Mouse (Mus musculus) splenic B cell, adult 2 months (primary cell): ENCODE measurements around the gene Srek1.
A peak's percentile ranks its signal among the peaks of the same experiment; 100 is the strongest.

Experiments
- DNase-seq: peaks from one replicate; pipeline ENCODE4 v3.0.0-alpha.2; 2011; ENCODE audit warnings: low read depth, low spot score
- H3K27me3 ChIP-seq: 2 replicates; pipeline ENCODE4 v1.6.1; 2012; ENCODE audit warnings: mild to moderate bottlenecking, low read length, moderate library complexity, mixed read lengths; ENCODE audit not compliant: control insufficient read depth, poor library complexity, insufficient read depth, severe bottlenecking
- H3K36me3 ChIP-seq: 2 replicates; pipeline ENCODE4 v1.6.1; 2012; ENCODE audit warnings: mild to moderate bottlenecking, low read length, moderate library complexity, mixed read lengths; ENCODE audit not compliant: control insufficient read depth, poor library complexity, insufficient read depth, severe bottlenecking

Gene Srek1

DNA sequence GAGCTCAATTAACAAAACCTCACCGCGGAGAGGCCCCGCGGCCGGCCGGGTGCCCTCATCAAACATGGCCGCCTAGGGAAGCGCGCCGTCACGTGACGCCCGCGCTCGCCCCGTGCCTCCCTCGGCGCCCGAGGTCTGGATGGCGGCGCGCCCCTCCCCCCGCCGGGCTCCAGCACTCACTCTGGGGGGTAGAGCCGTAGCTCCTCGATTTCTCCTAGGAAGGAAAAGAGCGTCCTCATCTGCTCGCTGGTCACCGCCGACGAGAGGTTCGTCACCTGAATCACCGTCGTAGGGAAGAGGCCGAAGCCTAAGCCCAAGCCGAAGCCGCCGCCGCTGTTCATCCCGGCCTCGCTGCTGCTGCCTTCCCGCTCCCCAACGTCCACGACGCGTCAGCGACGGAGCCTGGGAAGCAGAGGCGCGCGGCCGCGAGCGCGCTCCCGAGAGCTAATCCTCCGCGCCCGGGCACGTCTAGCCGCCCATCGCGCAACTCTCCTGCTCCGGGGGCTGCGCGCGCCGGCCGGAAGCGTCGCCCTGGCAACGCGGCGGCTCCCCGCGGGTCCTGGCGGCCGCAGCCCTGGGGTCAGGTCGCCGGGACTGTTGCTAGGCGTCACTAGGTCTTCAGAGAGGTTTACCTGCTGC, at the start of gene Srek1:
Gene Srek1 (minus strand): TSS at position 490 of the 639 bp plus-strand sequence.
- Histone ChIP-seq H3K27me3 (no peaks in the 10 kb centered on the region), H3K36me3 (no peaks in the 10 kb centered on the region)
- peak; percentile 88 for DNase-seq

DNA sequence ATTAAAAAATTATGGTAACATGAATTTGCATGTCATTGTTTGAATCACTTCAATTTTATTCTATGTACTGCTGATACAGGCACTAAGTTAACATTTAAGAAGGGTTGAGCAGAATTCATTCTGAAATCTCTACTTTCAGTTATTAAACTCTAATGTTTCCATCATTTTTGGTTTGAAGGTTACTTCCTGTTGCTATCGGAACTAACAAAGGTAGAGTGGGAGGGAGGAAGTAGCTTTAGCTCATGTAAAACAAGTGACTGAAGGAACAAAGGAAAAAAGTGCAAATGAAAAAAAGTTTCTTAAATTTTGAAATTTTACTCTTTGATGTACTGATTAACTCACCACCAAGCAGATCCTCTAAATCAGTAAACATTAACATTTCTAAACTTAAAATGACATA, 47.9 kb upstream of the Srek1 start:
- Histone ChIP-seq H3K27me3 (no peaks in the 10 kb centered on the region), H3K36me3 (0 out of 2 replicates have a peak, but pooled peaks cover 2% of the 10 kb centered on the region)
- no peak for DNase-seq

DNA sequence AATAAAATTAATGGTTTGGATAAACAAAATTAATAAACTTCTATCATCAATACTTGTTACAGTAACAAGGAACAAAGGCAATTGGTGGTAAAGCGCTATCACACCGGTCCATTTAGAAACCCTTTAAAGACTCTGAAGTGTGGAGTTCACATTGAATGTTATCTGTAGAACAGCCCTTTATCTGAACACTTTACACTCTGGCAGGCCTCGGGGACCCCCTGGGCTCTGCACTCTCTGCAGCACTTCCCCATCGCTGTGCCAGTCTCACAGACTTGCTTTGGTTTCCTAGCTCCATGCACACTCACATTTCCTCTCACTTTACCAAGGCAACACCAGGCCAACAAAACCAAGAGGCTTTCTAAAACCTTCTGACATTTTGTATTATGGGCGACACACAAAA, 45.0 kb upstream of the Srek1 start:
- H3K36me3 ChIP-seq, result 0 out of 2 replicates have a peak, but pooled peaks cover 2% of the 10 kb centered on the region
- no peak for DNase-seq

DNA sequence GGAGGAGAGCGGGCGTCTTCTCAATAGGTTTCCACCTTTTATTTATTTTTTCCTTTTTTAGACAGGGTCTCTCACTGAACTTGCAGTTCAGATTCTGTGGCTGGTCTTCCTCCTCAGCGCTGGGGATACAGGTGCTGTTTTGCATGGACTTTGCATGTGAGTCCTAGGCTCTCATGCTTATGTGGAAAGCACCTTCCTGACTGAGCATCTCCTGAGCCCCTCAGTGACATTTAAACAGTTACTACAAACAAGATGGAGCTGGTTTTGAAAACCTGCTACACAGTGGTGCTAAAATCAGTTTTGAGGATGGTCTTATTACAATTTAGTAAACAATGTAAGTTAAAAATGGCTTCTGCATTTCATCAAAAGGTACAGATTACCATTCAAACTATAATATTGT, 43.5 kb upstream of the Srek1 start:
- H3K36me3 ChIP-seq, result 0 out of 2 replicates have a peak, but pooled peaks cover 2% of the 10 kb centered on the region
- no peaks in the 10 kb centered on the region for H3K27me3 ChIP-seq
- DNase-seq, result peak; percentile 27

More for the DNA sequence above, 45.0 kb upstream of the Srek1 start:
- no peaks in the 10 kb centered on the region for H3K27me3 ChIP-seq

DNA sequence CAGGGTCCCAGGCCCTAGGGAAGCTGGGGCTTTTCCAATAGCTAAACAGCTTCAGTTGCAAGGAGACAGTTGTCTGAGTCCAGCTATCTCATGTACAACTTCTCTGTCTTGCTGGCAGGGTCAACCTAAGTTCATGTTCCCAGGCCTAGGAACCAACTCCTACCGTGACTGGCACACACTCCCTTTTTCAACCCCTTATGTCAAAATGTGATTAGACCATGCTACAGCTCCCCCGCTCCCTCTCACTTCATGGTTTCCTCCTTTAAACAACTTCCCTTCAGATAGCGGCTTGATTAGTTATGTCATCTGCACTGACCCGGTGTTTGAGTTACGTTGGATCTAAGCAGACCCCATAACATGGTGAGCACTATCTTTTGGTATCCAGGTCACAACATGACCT, 33.1 kb upstream of the Srek1 start:
- no peak for DNase-seq
- no peaks in the 10 kb centered on the region for H3K36me3 ChIP-seq
- H3K27me3 ChIP-seq, result no peaks in the 10 kb centered on the region

DNA sequence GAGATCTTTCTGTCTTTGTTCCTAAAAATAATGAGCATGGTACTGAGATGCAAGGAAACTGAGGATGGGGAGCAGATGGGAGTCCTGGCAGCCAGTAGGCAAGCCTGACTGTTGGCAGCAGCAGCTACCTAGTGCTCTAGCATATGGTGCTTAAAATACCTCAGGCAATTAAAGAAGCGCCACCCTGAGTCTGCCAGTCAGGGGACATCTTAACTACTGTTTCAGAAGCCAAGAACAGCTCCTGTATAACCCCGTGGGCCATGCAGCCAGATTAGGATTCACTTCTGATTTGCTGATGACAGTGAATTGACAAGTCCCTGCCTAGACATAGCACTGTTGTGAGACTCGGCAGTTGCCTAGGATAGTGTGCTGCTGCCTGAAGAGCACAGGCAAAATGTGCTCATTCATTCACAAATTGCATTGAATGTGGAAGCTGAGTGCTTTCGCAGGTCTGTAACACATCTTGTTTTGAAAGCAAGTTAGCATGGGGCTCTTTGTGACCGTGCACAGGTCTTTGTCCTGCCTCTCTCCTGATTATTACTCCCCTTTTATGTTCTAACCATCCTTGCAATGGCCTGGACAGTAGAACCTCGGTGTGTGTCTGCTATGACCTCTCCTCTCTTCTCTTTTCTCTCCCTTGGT, 31.9 kb upstream of the Srek1 start:
- no peaks in the 10 kb centered on the region for H3K36me3 ChIP-seq
- no peak for DNase-seq
- no peaks in the 10 kb centered on the region for H3K27me3 ChIP-seq

DNA sequence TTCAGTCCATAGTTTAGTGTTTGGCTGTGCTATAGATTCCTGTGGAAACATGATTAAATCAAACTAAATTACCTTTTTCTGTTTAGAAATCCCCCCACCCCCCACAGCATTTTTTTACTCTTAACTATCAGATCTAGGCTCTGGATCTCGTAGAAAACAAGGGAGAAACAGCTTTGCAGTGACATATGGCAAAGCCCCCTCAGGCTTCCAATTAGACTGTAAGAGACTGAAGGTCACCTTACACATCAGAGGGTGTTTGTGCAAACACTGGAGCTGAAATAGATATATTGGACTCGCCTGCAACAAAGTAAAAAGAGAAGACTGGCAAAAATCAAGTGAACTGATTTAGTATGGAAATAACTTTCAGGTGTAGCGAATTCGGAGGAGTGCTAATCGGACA, 29.3 kb upstream of the Srek1 start:
- H3K36me3 ChIP-seq, result no peaks in the 10 kb centered on the region
- no peaks in the 10 kb centered on the region for H3K27me3 ChIP-seq
- DNase-seq, result no peak

DNA sequence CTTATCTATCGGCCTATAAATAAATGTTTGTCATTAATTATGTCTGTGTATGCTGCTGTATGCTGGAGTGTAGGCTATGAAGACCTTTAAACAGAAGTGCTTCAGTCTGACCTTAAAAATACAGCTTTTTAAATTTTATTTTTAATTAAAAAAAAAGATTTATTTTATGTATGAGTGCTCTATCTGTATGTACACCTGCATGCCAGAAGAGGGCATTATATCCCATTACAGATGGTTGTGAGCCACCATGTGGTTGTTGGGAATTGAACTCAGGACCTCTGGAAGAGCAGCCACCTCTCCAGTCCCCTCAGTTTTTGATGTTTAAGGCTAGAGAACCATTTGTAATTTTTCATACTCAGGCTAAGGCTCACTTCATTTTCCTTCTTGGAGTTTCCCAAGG, 26.6 kb upstream of the Srek1 start:
- Histone ChIP-seq H3K36me3 (no peaks in the 10 kb centered on the region), H3K27me3 (no peaks in the 10 kb centered on the region)
- DNase-seq, result no peak

DNA sequence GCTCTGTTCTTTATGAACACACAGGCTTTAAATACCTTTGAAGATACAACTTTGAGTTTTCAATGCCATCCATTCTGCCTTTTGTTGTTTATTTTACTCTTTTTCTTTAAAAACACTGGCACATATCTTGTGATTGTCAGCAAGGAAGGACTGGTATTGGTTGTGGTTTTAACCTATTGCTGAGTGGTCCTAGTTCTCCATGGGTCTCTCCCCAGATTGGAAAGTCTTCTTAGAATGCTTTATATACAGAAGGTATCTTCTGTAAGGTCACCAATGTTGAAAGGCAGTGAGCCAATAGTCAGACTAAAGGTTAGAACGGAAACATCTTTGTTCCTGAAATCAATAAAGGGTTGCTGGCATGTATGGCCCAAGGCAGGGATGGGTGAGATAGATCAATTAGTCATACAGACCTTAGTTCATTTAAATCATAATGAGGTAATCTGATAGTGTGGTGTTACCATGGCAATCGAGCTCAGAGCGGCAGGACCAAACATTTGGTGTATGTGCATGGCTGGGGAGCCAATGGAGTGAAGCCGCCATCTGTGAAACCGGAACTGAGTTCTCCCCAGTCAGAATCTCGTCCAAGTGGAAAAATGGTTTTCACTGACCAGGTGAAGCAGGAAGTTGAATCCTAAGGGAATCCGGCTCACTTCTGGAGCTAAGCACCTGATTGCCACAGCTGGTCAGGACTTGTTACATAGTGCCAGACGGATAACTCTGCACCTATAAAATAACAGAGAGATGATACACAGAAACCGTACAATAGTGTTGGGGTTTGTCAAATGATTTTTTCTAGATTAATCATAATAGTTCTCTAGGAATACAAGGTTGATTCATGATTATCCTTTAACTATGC, 20.5 kb upstream of the Srek1 start:
- Histone ChIP-seq H3K36me3 (no peaks in the 10 kb centered on the region), H3K27me3 (no peaks in the 10 kb centered on the region)
- no peak for DNase-seq

DNA sequence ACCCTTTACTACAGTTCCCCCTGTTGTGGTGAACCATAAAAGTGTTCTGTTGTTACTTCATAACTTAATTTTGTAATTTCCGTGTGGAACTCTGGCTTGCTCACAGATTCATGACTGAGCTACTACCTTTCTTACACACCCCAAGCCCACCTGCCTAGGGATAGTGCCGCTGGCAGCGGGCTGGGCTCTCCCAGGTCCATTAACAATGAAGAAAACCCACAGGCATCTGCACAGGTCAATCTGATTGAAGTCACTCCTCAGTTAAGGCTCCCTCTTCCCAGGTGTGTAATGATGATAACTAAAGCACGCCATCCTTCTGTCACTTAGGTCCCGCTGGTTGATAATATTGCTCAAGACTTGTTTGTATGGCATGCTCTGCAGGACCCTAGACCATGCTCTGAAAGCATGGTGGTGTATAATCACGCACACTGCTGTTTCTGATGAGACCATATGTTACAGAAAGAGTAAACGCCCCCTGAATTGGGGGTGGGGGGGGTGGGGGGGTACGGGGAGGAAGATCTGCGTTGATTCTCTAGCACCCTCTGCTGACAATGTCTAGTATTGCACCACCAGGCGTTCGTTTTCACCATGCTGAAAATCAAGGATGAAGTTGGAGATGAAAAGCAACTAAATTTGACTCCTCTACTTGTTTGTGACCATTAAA, 5.6 kb upstream of the Srek1 start:
- H3K27me3 ChIP-seq, result no peaks in the 10 kb centered on the region
- peak; percentile 76 for DNase-seq

DNA sequence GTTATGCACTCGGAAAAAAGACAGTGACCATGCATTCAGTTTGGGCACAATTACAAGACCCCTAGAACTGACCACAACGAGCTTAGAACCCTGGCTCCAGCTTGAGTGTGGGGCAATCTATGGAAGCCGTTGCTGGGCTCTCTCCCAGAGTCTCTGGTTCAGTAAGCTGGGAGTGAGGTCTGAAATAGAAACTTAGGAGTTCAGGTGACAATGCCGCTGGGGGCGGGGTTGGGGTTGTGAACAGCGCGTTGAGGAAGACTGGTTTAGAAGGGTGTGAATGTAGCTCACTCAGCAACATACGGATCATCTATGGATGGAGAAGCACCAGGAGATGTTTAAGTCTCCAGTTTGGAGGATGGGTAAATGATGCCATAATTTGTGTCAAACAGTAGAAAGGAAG, 2.7 kb upstream of the Srek1 start:
- DNase-seq, result no peak
- H3K36me3 ChIP-seq, result no peaks in the 10 kb centered on the region
- H3K27me3 ChIP-seq, result no peaks in the 10 kb centered on the region

More for the DNA sequence above, 5.6 kb upstream of the Srek1 start:
- no peaks in the 10 kb centered on the region for H3K36me3 ChIP-seq

DNA sequence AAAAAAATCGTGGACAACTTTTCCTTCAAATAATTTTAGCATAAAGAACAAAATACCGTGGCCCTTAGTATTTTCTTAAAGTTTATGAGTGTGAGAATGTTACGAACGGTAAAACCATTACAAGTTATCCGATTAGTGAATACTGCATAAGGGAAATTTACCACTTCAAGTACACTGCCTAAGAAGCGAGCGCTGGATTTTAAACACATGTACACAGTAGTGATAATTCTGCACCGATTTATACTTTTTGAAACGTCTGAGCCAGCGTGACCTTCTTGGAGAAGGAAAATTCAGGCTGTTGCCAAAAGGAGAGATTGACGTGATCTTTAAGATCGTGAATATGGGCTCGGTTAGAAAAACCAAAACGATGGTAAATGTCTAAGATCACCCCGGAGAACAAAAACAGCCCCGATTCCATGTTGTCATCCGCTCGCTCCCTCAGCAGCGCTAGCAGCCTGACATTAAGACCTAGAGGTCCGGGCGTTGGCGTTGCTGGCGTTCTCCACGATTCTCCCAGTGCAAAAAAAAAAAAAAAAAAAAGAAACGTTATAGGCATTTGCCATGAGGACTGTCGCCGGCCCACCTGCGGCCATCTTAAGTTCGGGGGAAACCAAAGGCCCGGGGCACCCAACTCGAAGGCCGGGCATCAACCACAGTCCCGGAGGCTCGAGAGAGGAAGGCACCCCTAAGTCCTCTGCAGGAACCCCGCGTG, 845 bp downstream of the Srek1 start:
- H3K27me3 ChIP-seq, result no peaks in the 10 kb centered on the region
- no peaks in the 10 kb centered on the region for H3K36me3 ChIP-seq
- no peak for DNase-seq

DNA sequence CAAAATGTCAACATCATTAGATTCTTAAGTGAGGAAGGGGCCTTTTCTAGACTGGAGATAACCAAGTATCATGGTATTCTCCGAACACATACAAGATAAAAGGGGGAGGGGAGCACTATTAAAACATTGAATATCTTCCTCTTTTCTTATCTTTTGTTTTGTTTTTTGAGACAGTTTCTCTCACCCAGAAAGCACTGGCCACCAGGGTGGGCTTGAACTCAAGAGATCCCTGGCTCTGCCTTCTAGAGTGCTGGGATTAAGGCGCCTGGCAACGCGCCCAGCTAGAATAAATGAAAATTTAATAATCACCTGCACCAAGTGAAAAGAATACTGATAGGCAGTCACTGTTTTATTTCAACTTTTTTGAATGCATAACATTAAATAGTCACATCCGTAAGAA, 1.5 kb downstream of the Srek1 start:
- no peak for DNase-seq
- Histone ChIP-seq H3K36me3 (no peaks in the 10 kb centered on the region), H3K27me3 (no peaks in the 10 kb centered on the region)

DNA sequence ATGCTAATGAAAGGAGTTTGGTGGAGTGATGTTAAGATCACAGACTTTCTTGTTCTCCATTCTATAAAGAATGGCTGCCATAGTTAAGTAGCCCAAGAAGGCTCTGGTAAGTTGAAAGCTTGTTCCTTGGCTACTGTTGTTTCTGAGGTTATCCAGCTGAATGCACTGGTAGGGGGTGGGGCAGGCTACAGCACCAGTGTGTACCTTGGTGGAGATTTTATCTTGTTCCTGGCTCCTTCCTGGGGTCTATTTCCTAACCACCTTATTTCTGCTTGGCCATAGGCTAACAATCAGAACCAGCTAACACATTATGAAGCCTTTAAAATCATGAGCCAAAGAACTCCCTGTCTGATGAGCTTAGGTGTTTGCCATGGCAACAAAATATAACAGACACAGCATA, 3.6 kb downstream of the Srek1 start:
- no peaks in the 10 kb centered on the region for H3K27me3 ChIP-seq
- H3K36me3 ChIP-seq, result no peaks in the 10 kb centered on the region
- peak; percentile 16 for DNase-seq
